Mouse (Mus musculus) CD8-positive naive resting alpha-beta T cell, adult 2 months (primary cell): ENCODE measurements around the gene Mtm1.
"Not testable (repeated sequence)": the region's sequence is repeated elsewhere in the genome, so short reads cannot be mapped to it uniquely, and the experiment has no call there.

Source experiments
- DNase-seq, 2 experiments: peaks; one replicate each; pipeline ENCODE4 v3.0.0; 2022; ENCODE audit warnings: low read depth in 2 of 2, low spot score in 2 of 2

Mtm1 gene

GRCm38 (mm10) chrX:71285473-71285872, 74.9 kb downstream of the Mtm1 start:
- no peak for DNase-seq

GRCm38 (mm10) chrX:71287088-71287487, 76.5 kb downstream of the Mtm1 start:
- DNase-seq, result no peak

- no peak for DNase-seq
These were observed 83.6 kb downstream of the Mtm1 start for GRCm38 (mm10) chrX:71294191-71294590.

- DNase-seq, result no peak
These were observed 85.4 kb downstream of the Mtm1 start for GRCm38 (mm10) chrX:71296005-71296404.

GRCm38 (mm10) chrX:71302148-71302547, 91.6 kb downstream of the Mtm1 start:
- DNase-seq, result no peak

- DNase-seq, result peak; percentile 4 to 25
These were observed 100.7 kb downstream of the Mtm1 start for GRCm38 (mm10) chrX:71311229-71311628.

- no peak for DNase-seq
These were observed 103.8 kb downstream of the Mtm1 start for GRCm38 (mm10) chrX:71314380-71314779.

GRCm38 (mm10) chrX:71352033-71352432, 141.5 kb downstream of the Mtm1 start:
- no peak for DNase-seq

GRCm38 (mm10) chrX:71355331-71355730, 144.8 kb downstream of the Mtm1 start:
- no peak for DNase-seq

GRCm38 (mm10) chrX:71361793-71362192, 151.2 kb downstream of the Mtm1 start:
- not testable (repeated sequence) for DNase-seq

GRCm38 (mm10) chrX:71364062-71364461, 153.5 kb downstream of the Mtm1 start:
- DNase-seq, result no peak

- DNase-seq, result peak; percentile 51 to 62
These were observed 154.0 kb downstream of the Mtm1 start, which contains the start of gene Mtmr1 for GRCm38 (mm10) chrX:71364554-71364991. Mtmr1 (plus strand) TSS chrX:71364760.

- no peak for DNase-seq
These were observed 154.4 kb downstream of the Mtm1 start for GRCm38 (mm10) chrX:71365011-71365410.
